Mouse (Mus musculus) spleen, embryonic (tissue): ENCODE measurements around the gene Urb2.
"Not testable (repeated sequence)": the region's sequence is repeated elsewhere in the genome, so short reads cannot be mapped to it uniquely, and the experiment has no call there.

ENCODE experiments used
- CTCF ChIA-PET: fragments of 350-600 bp; sonication (Branson Sonifier 250); formaldehyde crosslinking; loops from one replicate; lab custom pipeline; 2022; lab: Charles Lee

Gene Urb2

GRCm38 (mm10) chr8:124011989-124012586, 9.2 kb upstream of the Urb2 start:
- CTCF ChIA-PET: no interaction called here

- CTCF ChIA-PET: not testable (repeated sequence)
Observed at GRCm38 (mm10) chr8:124014299-124014698, 7.0 kb upstream of the Urb2 start.

- CTCF ChIA-PET: no interaction called here
Observed at GRCm38 (mm10) chr8:124014751-124015150, 6.6 kb upstream of the Urb2 start.

GRCm38 (mm10) chr8:124019782-124020181, 1.5 kb upstream of the Urb2 start:
- CTCF ChIA-PET: interaction anchor here (0.6 kb wide), 1 partner anchor 254 kb away, joined by 3 read pairs; no protein-coding TSS in a partner anchor

- CTCF ChIA-PET: interaction anchor here (0.6 kb wide), 1 partner anchor 253 kb away, joined by 3 read pairs; no protein-coding TSS in a partner anchor
Observed at GRCm38 (mm10) chr8:124020439-124021236, 670 bp upstream of the Urb2 start.

GRCm38 (mm10) chr8:124026265-124026664, 5.0 kb downstream of the Urb2 start:
- CTCF ChIA-PET: not testable (repeated sequence)

GRCm38 (mm10) chr8:124027831-124028230, 6.5 kb downstream of the Urb2 start:
- CTCF ChIA-PET: no interaction called here

- CTCF ChIA-PET: interaction anchor here (0.6 kb wide), 1 partner anchor 102 kb away, joined by 12 read pairs; no protein-coding TSS in a partner anchor
Observed at GRCm38 (mm10) chr8:124033400-124033799, 12.1 kb downstream of the Urb2 start.

- CTCF ChIA-PET: interaction anchor here (0.6 kb wide), 1 partner anchor 55 kb away, joined by 7 read pairs; the partner anchor contains the start of gene Abcb10
Observed at GRCm38 (mm10) chr8:124038121-124038520, 16.8 kb downstream of the Urb2 start.

GRCm38 (mm10) chr8:124039351-124039750, 18.0 kb downstream of the Urb2 start:
- CTCF ChIA-PET: no interaction called here

- CTCF ChIA-PET: no interaction called here
Observed at GRCm38 (mm10) chr8:124042201-124042600, 20.9 kb downstream of the Urb2 start.

- CTCF ChIA-PET: no interaction called here
Observed at GRCm38 (mm10) chr8:124044421-124044820, 23.1 kb downstream of the Urb2 start.

GRCm38 (mm10) chr8:124044931-124045330, 23.6 kb downstream of the Urb2 start:
- CTCF ChIA-PET: no interaction called here

- CTCF ChIA-PET: no interaction called here
Observed at GRCm38 (mm10) chr8:124045856-124046255, 24.5 kb downstream of the Urb2 start.

GRCm38 (mm10) chr8:124052110-124052509, 30.8 kb downstream of the Urb2 start:
- CTCF ChIA-PET: interaction anchor here (0.5 kb wide), 1 partner anchor 317 kb away, joined by 4 read pairs; no protein-coding TSS in a partner anchor

- CTCF ChIA-PET: interaction anchor here (0.5 kb wide), 1 partner anchor 317 kb away, joined by 4 read pairs; no protein-coding TSS in a partner anchor
Observed at GRCm38 (mm10) chr8:124052568-124052967, 31.3 kb downstream of the Urb2 start.

- CTCF ChIA-PET: interaction anchor here (0.6 kb wide), 1 partner anchor 119 kb away, joined by 3 read pairs; no protein-coding TSS in a partner anchor
Observed at GRCm38 (mm10) chr8:124056832-124057655, 35.7 kb downstream of the Urb2 start.

GRCm38 (mm10) chr8:124066325-124067058, 45.2 kb downstream of the Urb2 start:
- CTCF ChIA-PET: no interaction called here

- CTCF ChIA-PET: no interaction called here
Observed at GRCm38 (mm10) chr8:124067059-124067750, 45.9 kb downstream of the Urb2 start.
